8 mouse cellular contexts compared by ENCODE assay signal in genomic region chr12:109445499-109446235, GRCm38 (mm10). TPM values are rescaled to one million over a fixed set of nuclear protein-coding genes. Genes with fewer than 3 reads are reported as not detected.
A peak's percentile ranks its signal among the peaks of the same experiment; 100 is the strongest.
DNase-seq lines count a peak whose midpoint lies in the region; ATAC-seq and TF ChIP-seq lines count a peak whose summit lies in the region.

No protein-coding gene starts in this region.

- H3K4me2 ChIP-seq in heart, embryonic 15.5 days = peak overlapping the region; percentile 48
- peak overlapping the region; percentile 36 for H3K4me2 ChIP-seq in forebrain, embryonic 11.5 days (ENCODE audit: low read depth, low read length, severe bottlenecking)
- peak overlapping the region; percentile 28; the same call in 1 of the 2 replicates for H3K4me2 ChIP-seq in limb, embryonic 14.5 days (replicated peaks; ENCODE audit: low read depth, low read length, severe bottlenecking)
- H3K4me2 ChIP-seq in neural tube, embryonic 12.5 days (replicated peaks) = peak overlapping the region; percentile 43

- peak; percentile 49; the same call in 1 of the 2 replicates for ATAC-seq in heart, embryonic 15.5 days (replicated peaks; ENCODE audit: insufficient number of reproducible peaks, insufficient read depth, low FRiP score, low read depth)
- peak; percentile 79 for ATAC-seq in forebrain, embryonic 11.5 days (replicated peaks; ENCODE audit: low FRiP score)
- peak; percentile 62; the same call in 1 of the 2 replicates for ATAC-seq in limb, embryonic 14.5 days (ENCODE audit: low FRiP score, low read depth)
- ATAC-seq in neural tube, embryonic 12.5 days (ENCODE audit: low FRiP score, low read depth) = peak; percentile 65

- no peak overlapping the region for H3K9ac ChIP-seq in heart, embryonic 15.5 days
- no peak overlapping the region for H3K9ac ChIP-seq in forebrain, embryonic 11.5 days (ENCODE audit: low read length)
- 0 out of 2 replicates have a peak overlapping the region, but pooled peaks have one; percentile 7 for H3K9ac ChIP-seq in limb, embryonic 14.5 days (ENCODE audit: low read depth, low read length, severe bottlenecking)
- H3K9ac ChIP-seq in neural tube, embryonic 12.5 days = no peak overlapping the region

- peaks cover 44% of the 10 kb centered on the region for H3K4me1 ChIP-seq in heart, embryonic 15.5 days (replicated peaks)
- H3K4me1 ChIP-seq in forebrain, embryonic 11.5 days (replicated peaks; ENCODE audit: control insufficient read depth, insufficient read depth, low read length) = peaks cover 54% of the 10 kb centered on the region
- peaks cover 66% of the 10 kb centered on the region for H3K4me1 ChIP-seq in limb, embryonic 14.5 days (ENCODE audit: control insufficient read depth, insufficient read depth, low read length)
- H3K4me1 ChIP-seq in neural tube, embryonic 12.5 days = peaks cover 46% of the 10 kb centered on the region

- no peak for TF ChIP-seq POLR2A in limb, embryonic 14.5 days (IDR thresholded peaks at IDR 0.05; ENCODE audit: borderline replicate concordance, extremely low read depth, insufficient read depth, insufficient read length)

- 19% methylated on average over 19 of the region's 19 CpGs for WGBS in heart, embryonic 15.5 days
- WGBS in forebrain, embryonic 11.5 days = under 1% methylated on average over 19 of the region's 19 CpGs
- WGBS in limb, embryonic 14.5 days = 10% methylated on average over 19 of the region's 19 CpGs
- WGBS in neural tube, embryonic 12.5 days = 3% methylated on average over 19 of the region's 19 CpGs

- peaks cover 34% of the 10 kb centered on the region for H3K27me3 ChIP-seq in heart, embryonic 15.5 days
- H3K27me3 ChIP-seq in forebrain, embryonic 11.5 days (ENCODE audit: control insufficient read depth, insufficient read depth, low read length) = peaks cover 3% of the 10 kb centered on the region
- H3K27me3 ChIP-seq in limb, embryonic 14.5 days (ENCODE audit: control insufficient read depth, insufficient read depth, low read length) = 0 out of 2 replicates have a peak, but pooled peaks cover 4% of the 10 kb centered on the region
- H3K27me3 ChIP-seq in neural tube, embryonic 12.5 days (replicated peaks) = peaks cover 54% of the 10 kb centered on the region

- H3K27ac ChIP-seq in heart, embryonic 15.5 days = no peak overlapping the region
- peak overlapping the region; percentile 42 for H3K27ac ChIP-seq in forebrain, embryonic 11.5 days (ENCODE audit: low read depth, low read length)
- H3K27ac ChIP-seq in limb, embryonic 14.5 days (replicated peaks; ENCODE audit: low read depth, low read length) = peak overlapping the region; percentile 33
- no peak overlapping the region for H3K27ac ChIP-seq in neural tube, embryonic 12.5 days

- H3K9me3 ChIP-seq in heart, embryonic 15.5 days (replicated peaks) = no peaks in the 10 kb centered on the region
- H3K9me3 ChIP-seq in forebrain, embryonic 11.5 days (ENCODE audit: control insufficient read depth, low read length) = no peaks in the 10 kb centered on the region
- no peaks in the 10 kb centered on the region for H3K9me3 ChIP-seq in limb, embryonic 14.5 days (ENCODE audit: control insufficient read depth, low read length)
- no peaks in the 10 kb centered on the region for H3K9me3 ChIP-seq in neural tube, embryonic 12.5 days

- no peak for DNase-seq in heart, adult 9 months (ENCODE audit: low spot score in 2 of 2)
- DNase-seq in adrenal gland, postnatal 10 days = peak; percentile 54
- peak; percentile 80 for DNase-seq in forebrain, embryonic 11.5 days (ENCODE audit: low spot score)
- no peak for DNase-seq in limb, embryonic 14.5 days (ENCODE audit: low spot score)
- DNase-seq in frontal cortex, postnatal 25 days (ENCODE audit: low spot score in 2 of 2) = no peak
- DNase-seq in lung, postnatal 14 days = no peak

- H3K36me3 ChIP-seq in heart, embryonic 15.5 days = no peaks in the 10 kb centered on the region
- H3K36me3 ChIP-seq in forebrain, embryonic 11.5 days (ENCODE audit: control insufficient read depth, insufficient read depth, low read length) = no peaks in the 10 kb centered on the region
- no peaks in the 10 kb centered on the region for H3K36me3 ChIP-seq in limb, embryonic 14.5 days (ENCODE audit: control insufficient read depth, insufficient read depth, low read length)
- H3K36me3 ChIP-seq in neural tube, embryonic 12.5 days = no peaks in the 10 kb centered on the region

- 0 out of 2 replicates have a peak overlapping the region, but pooled peaks have one; percentile 11 for H3K4me3 ChIP-seq in heart, embryonic 15.5 days
- H3K4me3 ChIP-seq in forebrain, embryonic 11.5 days (ENCODE audit: low read depth, low read length) = no peak overlapping the region
- no peak overlapping the region for H3K4me3 ChIP-seq in limb, embryonic 14.5 days (replicated peaks; ENCODE audit: low read length)
- no peak overlapping the region for H3K4me3 ChIP-seq in neural tube, embryonic 12.5 days

RNA-seq across cellular contexts. Expression of gene Dlk1, which starts 7.0 kb away (rescaled TPM):
- 131 and 212 TPM in 2 replicates for polyA plus RNA-seq in heart, embryonic 15.5 days (2015; fragmentation: Nextera tagmentation; extraction: Ambion mirVana)
- 100 to 1,000 TPM; 470 to 498 TPM for total RNA-seq in adrenal gland, postnatal 10 days (2021)
- 169 and 191 TPM in 2 replicates for polyA plus RNA-seq in forebrain, embryonic 11.5 days (2014; fragmentation: Nextera tagmentation; extraction: Ambion mirVana)
- 2,661 and 2,964 TPM in 2 replicates for polyA plus RNA-seq in limb, embryonic 14.5 days (2012; rRNA removed)
- 487 and 640 TPM in 2 replicates for polyA plus RNA-seq in limb, embryonic 14.5 days (2014; fragmentation: Nextera tagmentation; extraction: Ambion mirVana)
- 100 and 107 TPM in 2 replicates for polyA plus RNA-seq in neural tube, embryonic 12.5 days (2016; fragmentation: Nextera tagmentation; extraction: Ambion mirVana)

Comparison
In these comparisons a context has a peak if more than half of its experiments do, and no peak if none do; other contexts are left out.
1. H3K27ac ChIP-seq: peak in forebrain, embryonic 11.5 days (single experiment) and limb, embryonic 14.5 days (single experiment); none in heart, embryonic 15.5 days (single experiment) and neural tube, embryonic 12.5 days (single experiment).
2. DNase-seq: peak in adrenal gland, postnatal 10 days (single experiment) and forebrain, embryonic 11.5 days (single experiment); none in heart, adult 9 months (0 of 2), limb, embryonic 14.5 days (single experiment), frontal cortex, postnatal 25 days (0 of 2) and lung, postnatal 14 days (single experiment).
3. Peak in every context shown above with its lines, with median percentiles within 50 percentile points of each other: ATAC-seq and H3K4me2 ChIP-seq.